Mouse (Mus musculus) adrenal gland, adult 2 months (tissue): ENCODE results near the gene Hrh1. TPM values are rescaled to one million over a fixed set of nuclear protein-coding genes. Genes with fewer than 3 reads are reported as not detected.
A peak's percentile ranks its signal among the peaks of the same experiment; 100 is the strongest.

ENCODE experiments used
- DNase-seq: peaks from one replicate; pipeline ENCODE4 v3.0.0; 2021
- long read RNA-seq: library from polyadenylated mRNA; stranded (forward); transcript quantifications from one replicate; pipeline ENCODE4 v2.0.0, GENCODE M21; 2021
- polyA plus RNA-seq: library from polyadenylated mRNA; depleted of rRNA; stranded (reverse); fragments of >200 nt; gene quantifications from 2 replicates; pipeline ENCODE4 v1.2.3, GENCODE M21; 2012; rRNA removed
- total RNA-seq, 2 experiments: library from RNA; stranded (reverse); gene quantifications; 2 replicates each; pipeline ENCODE4 v1.2.3; 2021

The Hrh1 gene
- total RNA-seq (1 to 10 TPM; 1.2 to 1.7 TPM), polyA plus RNA-seq (0.63 and 0.80 TPM in 2 replicates)
- long read RNA-seq, partial matches to known transcripts: 0 of 1 reads
- long read RNA-seq, other reads (novel, unspliced or antisense): 0 of 1 reads

GRCm38 (mm10) chr6:114397691-114398217 lies at the start of gene Hrh1:
Hrh1 (plus strand) TSS chr6:114397936.
- DNase-seq: peak; percentile 62

GRCm38 (mm10) chr6:114354635-114355034 lies 43.1 kb upstream of the Hrh1 start:
- no peak for DNase-seq

- peak; percentile 13 for DNase-seq
These were observed 39.6 kb upstream of the Hrh1 start for GRCm38 (mm10) chr6:114358171-114358570.

- DNase-seq: no peak
These were observed 35.4 kb upstream of the Hrh1 start for GRCm38 (mm10) chr6:114362355-114362754.

GRCm38 (mm10) chr6:114363740-114364139 lies 34.0 kb upstream of the Hrh1 start:
- no peak for DNase-seq

- DNase-seq: no peak
These were observed 33.0 kb upstream of the Hrh1 start for GRCm38 (mm10) chr6:114364734-114365133.

- DNase-seq: peak; percentile 85
These were observed 31.5 kb upstream of the Hrh1 start for GRCm38 (mm10) chr6:114366191-114366590.

- DNase-seq: no peak
These were observed 30.1 kb upstream of the Hrh1 start for GRCm38 (mm10) chr6:114367681-114368080.

GRCm38 (mm10) chr6:114368196-114368595 lies 29.5 kb upstream of the Hrh1 start:
- no peak for DNase-seq

- peak; percentile 7 for DNase-seq
These were observed 25.0 kb upstream of the Hrh1 start for GRCm38 (mm10) chr6:114372741-114373140.

- DNase-seq: no peak
These were observed 16.9 kb upstream of the Hrh1 start for GRCm38 (mm10) chr6:114380872-114381271.

- no peak for DNase-seq
These were observed 10.4 kb upstream of the Hrh1 start for GRCm38 (mm10) chr6:114387320-114387719.

- no peak for DNase-seq
These were observed 9.9 kb upstream of the Hrh1 start for GRCm38 (mm10) chr6:114387855-114388254.

- DNase-seq: no peak
These were observed 7.6 kb upstream of the Hrh1 start for GRCm38 (mm10) chr6:114390129-114390528.

GRCm38 (mm10) chr6:114394982-114395381 lies 2.8 kb upstream of the Hrh1 start:
- no peak for DNase-seq

GRCm38 (mm10) chr6:114396605-114397004 lies 1.1 kb upstream of the Hrh1 start:
- no peak for DNase-seq

- DNase-seq: no peak
These were observed 456 bp upstream of the Hrh1 start for GRCm38 (mm10) chr6:114397280-114397679.

- DNase-seq: peak; percentile 21
These were observed 890 bp downstream of the Hrh1 start for GRCm38 (mm10) chr6:114398626-114399025.

GRCm38 (mm10) chr6:114400387-114400786 lies 2.7 kb downstream of the Hrh1 start:
- no peak for DNase-seq

- no peak for DNase-seq
These were observed 3.1 kb downstream of the Hrh1 start for GRCm38 (mm10) chr6:114400841-114401240.

- DNase-seq: no peak
These were observed 4.4 kb downstream of the Hrh1 start for GRCm38 (mm10) chr6:114402161-114402560.

GRCm38 (mm10) chr6:114403632-114404031 lies 5.9 kb downstream of the Hrh1 start:
- no peak for DNase-seq

- peak; percentile 46 for DNase-seq
These were observed 6.4 kb downstream of the Hrh1 start for GRCm38 (mm10) chr6:114404128-114404527.

GRCm38 (mm10) chr6:114404774-114405468 lies 7.2 kb downstream of the Hrh1 start:
- DNase-seq: no peak
